Mouse (Mus musculus): ENCODE measurements at regions not wholly inside any gene's neighbourhood (a gene's known extent, or its start where the extent isn't known, plus 50 kb on each side); places are given as distances from the start of the nearest gene placed in this dataset.
"Not testable (repeated sequence)": the region's sequence is repeated elsewhere in the genome, so short reads cannot be mapped to it uniquely, and the experiment has no call there.

DNA sequence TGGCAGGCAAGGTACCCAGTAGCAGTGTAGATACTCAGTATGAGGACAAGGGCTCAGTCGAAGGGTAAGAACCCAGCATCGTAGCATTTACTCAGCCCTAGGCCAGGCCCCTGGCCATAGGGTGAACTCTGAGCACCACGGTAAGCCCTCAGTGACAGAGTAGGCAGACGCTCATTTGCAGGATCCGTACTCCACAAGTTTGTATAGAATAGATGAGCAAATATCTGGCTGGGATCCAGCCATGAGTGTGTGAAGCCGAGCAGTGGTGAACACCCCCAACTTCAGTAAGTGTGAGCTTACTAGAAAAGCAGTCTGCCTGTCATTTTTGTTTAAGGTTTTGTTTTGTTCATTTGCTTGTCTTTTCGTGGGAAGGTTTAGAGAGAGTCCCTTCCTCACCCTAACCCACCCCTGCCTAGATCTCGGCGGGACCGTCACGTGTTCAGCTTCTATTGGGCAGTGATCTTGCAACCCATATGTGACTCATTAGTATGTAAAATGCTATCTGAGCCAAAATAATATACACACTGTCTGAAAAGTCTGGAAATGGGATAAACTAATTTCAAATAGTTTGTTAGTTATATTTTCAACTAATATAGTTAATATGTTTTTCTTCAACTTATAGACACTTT, 76.3 kb downstream of the Gm5447 start:
- no peak for DNase-seq

DNA sequence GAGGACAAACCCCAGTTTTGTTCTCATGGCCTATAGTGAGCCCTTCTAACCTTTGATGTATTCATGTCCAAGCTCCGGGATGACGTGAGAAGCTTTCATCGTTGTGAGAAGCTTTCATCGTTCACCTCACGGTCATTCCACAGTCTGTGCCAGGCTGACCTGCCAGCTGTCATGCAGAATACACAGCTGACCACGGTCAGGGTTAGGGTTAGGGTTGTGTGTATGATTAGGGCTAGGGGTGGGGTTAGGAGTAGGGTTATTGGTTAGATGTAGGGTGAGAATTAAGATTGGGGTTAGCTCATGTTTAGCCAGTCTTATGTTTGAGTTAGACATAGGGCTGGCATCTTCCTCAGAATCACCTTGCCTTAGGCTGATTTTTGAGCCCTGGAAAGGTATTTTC, 77.6 kb downstream of the Gm5447 start:
- DNase-seq: not testable (repeated sequence)

DNA sequence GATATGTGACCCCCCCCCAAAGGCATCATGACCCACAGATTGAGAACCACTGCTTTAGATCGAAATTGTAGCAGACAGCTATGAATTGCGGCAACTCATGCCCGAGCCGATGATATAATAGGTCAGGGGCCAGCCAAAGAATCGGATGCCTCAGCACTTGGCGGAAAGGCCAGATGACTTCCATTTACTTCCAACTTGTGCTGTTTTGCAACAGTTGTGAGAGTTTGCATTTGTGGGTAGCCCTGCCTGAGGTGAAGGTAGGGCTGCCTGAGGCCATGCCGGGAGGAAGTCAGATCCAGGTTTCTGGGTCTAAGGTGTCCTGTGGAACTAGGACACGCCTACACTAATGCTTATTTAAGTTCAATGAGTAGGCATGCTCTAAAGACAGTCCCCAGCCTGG, 80.4 kb downstream of the Gm5447 start:
- no peak for DNase-seq

DNA sequence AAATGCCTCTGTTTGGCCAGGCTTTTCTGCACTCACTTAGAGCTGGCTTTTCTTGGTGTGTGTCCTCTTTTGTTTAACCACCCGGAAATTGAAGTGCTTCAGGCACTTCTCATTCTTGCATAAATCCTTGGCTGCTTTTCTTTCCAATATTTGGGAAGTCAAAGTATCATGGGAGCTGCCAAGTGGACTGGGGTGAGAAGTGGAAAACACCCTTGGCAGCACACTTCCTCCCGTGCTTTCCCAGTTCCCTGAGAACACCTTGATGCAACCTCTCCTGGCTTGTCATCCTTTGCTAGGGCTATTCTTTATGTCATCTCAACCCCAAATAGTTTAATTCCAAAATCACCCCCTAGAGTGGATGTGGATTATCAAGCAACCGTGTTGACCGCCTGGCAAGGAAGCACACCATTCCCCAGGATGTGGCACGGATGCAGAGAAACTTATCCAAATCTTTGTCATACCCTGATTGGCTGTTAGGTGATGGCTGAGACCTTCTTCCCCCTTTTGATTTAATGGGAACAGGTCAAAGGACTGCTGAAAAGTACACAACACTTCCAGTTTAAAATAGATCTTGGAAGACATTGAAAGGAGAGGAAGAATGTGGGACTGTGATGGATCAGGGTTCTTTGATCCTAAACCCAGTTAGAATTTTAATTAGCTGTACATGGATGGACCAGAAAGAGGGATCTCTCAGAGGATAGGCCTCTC, 81.5 kb downstream of the Gm5447 start:
- no peak for DNase-seq

DNA sequence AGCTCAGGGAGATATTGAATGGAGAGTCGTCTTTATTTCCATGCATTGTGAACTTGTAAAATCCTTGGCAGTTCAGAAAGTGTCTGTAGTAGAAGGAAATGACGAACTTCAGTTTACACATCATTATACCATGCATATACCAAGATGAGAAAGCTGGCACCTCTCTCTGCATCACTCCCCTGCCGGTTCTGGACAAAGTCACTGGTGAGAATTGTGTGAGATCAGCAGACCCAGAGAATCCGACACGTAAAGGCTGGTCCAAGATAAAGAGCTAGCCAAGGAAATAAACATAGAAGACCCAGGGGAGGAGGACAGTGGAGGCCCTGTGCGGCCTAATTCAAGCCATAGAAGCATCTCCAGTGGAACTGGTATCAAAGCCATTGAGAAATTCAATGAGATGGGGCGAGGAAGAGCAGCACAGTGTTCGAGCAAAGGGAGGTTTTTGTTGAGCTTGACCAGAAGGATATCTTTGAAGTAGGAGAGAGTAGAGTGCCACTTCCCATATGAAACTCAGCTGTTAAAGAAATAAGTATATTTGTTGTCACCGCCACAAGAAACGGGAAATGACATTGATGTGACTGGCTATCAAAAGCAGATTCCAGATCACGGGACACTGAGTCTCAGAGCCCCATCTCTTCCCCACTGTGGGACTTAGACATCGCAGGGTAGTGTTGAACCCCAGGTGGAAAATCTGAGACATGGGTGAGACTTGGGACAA, 82.3 kb downstream of the Gm5447 start:
- no peak for DNase-seq

DNA sequence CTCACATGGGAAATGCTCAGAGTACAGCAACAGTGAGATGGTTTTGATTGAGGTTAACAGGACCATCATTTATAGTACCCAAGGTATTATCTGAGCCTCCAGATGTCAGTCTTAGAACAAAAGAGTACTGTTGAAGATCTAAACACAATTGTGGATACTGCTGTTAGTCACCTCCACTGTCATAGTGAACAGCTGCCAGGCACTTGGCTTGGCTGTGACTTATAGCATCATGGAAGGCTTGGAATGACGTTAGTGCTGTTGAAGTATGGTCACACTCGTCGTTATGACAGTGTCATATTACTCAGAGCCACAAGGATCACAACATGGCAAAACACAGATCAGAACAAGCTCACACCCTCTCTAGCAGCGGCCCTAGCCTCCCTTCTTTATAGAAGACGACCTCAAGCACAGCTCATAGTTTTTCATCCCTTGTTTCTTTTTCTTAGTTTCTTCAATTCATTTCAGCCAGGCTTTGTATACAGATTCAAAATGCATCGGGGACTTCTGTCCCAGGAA, 87.0 kb downstream of the Gm5447 start:
- no peak for DNase-seq

DNA sequence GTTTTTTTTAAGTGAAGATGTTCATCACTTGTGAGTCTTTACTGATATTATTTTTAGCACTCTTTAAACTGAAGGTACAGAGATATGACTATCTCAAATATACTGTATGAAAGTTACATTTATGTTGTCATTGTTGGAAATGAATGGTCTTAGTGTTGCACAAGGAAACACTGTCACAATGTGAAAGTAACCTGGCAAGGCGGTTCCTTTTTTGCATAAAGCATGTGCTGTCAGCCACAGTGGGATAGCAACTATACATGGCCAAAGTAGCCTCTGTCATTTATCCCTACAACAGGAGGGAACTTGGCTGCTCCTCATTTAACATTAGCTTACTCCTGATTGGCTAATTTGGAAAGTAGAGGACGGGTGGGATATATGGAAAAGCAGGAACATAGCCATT, 94.3 kb downstream of the Gm5447 start:
- no peak for DNase-seq

DNA sequence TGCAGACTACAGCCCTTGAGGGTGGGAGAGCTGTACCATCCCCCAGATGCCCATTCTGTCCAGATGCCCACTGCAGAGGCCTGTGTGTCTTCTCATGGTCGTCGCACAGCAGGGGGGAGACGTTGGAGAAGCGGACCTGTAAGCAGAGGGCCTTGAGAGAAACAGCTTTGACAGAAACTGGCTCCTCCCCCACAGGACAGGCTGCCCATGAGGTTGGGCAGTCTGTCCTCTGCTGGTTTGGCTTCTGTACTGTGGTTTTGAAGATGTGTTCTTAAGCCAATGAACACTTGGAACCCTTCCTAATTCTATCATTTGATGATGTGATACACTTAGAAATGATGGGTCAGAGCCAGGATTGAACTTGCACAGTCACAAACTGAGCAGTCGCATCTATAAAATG, 102.5 kb downstream of the Gm5447 start:
- no peak for DNase-seq

DNA sequence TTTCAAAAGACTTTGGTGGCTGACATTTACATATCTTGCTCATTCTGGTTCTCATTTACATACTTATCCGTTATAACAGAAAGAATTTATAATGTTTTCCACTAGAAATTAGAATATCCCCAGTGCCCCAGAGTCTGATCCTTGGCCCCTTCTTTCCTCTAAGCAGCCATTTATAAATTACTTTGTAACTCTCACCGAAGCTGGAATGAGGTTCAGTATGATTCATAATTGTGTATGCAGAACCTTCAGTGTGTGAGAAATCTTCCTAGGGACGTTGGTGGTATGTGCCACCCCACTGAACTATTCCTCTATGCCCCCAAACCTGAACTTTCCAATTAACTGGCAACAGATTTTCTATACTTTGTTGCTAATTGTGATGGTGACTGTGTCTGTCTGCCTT, 104.7 kb downstream of the Gm5447 start:
- DNase-seq: no peak

DNA sequence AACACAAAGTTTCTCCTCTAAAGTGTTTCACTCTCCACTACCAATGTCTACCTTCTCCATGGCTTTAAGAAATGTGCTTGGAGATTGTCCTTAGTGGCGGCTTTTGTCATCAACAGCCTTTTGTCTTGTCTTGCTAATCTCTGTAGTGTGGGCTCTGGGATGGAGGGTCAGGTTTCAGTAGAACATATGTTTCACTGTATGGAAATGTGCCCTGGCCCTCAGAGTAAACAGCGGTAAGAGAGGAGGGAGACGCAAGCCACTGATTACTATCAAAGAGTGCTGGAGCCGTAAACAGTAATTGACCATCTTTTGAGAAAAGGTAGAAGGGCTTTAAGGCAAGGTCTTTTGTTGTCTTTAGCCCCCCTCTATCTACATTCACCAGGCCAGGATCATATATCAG, 106.2 kb downstream of the Gm5447 start:
- DNase-seq: no peak

DNA sequence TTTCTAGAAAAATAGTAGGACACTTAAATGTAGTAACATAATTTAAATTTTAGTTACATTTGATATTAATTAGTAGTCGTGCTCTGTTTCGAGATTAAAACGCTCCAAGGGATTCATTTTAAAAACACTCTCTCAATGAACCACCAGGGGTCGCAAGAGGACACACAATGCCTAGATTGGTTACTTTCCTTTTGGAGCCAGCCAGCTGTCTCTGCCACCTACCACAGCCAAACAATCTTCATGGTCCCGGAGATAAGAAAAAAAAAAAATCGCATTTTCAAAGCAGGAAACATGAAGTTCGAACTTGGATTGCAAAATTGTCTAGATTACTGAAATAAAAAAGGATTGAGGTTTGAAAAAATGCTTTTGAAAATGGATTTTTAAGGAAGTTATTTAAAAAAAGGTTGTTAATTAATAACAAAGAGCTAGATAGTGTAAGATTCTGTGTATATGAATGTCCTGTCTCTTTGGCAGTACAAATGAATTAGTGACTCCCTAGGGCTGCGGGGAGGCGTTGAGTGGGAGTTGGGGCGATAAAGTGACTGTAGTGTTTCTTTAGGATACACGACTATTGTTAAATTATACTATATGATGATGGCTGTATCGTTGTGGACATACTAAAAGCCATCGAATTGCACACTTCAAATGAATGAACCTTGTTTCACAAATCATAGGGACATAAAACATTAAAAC, 108.6 kb downstream of the Gm5447 start:
- peak; percentile 15 for DNase-seq

DNA sequence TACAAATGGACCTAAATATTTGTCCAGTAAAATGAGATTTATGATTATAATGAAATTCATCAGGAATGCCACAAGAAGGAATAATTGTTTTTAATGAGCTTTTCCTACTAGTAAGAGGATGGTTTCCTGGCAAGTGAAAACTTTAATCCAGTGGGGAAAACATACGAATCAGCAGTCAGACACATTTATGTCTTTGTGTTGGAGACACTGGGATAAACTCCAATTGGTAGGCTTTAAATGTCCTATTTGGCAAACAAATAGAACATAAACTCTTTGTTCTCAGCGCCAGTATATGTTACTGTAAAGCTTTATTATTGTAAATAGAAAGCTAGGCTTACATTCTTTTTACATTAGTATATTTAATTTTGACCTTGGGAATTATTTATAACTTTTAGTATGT, 127.0 kb downstream of the Gm5447 start:
- DNase-seq: no peak

DNA sequence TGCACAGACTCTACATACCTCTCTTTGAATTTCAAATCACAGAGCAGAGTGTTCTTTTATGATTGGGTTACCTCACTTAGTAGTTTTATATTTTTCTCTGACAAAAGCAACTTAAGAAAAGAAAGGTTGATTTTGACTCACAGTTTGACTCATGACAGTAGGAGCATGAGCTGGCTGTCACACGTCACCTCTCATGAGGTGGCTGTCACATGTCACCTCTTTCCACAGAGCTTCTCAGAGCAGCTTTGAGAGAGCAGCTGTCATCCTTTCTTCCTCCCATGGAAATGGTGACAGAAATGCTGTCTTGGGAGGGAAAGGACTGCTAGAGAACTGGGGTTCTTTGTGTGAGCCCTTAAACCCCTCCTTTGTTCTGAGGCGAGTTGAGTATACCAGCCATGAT, 133.4 kb downstream of the Gm5447 start:
- DNase-seq: peak; percentile 34

DNA sequence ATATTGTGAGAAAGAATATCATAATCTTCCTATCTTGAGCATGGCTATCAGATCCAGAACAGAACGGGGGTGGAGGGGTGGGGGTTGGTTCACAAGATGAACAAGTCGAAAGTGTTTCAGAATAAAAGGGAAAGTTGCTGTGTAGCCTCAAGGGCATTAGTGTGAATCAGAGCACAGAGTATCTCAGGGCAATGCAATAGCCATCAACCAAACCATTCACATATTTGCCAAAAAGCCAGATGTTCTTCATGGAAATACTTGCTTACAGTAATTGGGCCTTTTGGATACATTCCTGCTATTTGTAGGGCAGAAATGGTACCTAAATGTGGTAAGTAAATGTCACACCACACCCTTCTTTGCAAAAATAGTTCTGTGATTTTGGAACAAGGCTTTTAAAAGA, 135.2 kb downstream of the Gm5447 start:
- no peak for DNase-seq

DNA sequence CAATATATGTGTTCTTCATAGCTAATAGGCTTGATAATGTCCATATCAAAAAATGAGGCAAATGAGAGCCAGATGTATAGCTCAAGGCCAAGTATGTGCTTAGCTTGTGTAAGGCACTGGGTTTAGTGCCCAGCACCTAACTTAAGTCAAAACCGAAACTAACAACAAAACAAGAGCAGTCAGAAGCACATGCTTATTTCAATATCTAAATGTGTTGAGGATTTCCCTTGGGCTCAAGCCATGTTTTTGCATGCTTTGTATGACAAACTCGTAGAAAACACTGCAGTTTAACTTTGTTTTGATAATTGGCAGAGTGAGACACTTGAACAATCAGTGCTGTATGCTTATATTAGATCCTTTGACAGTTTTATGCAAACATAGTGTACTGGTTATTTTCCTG, 148.7 kb downstream of the Gm5447 start:
- DNase-seq: no peak

DNA sequence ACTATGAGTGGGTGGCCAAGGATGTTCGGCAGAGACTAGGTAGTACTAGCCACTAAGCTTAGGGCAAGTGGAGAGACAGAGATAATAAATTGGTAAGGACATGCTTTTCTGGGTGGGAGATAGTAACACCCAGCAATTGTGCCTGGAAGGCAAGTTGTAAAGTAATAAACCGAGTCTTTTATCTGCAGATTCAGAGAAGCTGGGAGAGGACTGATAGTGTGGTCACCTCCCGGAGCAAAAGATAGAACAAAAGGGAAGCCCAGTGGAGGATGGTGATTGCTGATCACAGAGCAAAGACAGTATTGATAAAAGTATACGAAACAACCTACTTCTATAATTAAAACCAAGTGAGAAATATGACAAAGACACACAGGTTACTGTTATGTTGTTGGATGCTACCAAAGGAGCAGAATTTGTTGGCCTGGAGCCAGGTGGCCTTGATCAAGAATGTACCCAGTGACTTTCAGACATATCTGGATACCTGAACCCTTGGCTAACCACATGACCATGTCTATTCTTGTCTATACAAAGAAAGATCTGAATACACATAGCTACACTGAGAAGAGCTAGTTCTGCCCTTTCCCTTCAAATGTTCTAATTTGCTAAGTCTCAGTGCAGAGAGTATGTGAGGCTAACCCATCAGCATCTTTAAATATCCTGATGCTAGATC, 150.7 kb downstream of the Gm5447 start:
- no peak for DNase-seq

DNA sequence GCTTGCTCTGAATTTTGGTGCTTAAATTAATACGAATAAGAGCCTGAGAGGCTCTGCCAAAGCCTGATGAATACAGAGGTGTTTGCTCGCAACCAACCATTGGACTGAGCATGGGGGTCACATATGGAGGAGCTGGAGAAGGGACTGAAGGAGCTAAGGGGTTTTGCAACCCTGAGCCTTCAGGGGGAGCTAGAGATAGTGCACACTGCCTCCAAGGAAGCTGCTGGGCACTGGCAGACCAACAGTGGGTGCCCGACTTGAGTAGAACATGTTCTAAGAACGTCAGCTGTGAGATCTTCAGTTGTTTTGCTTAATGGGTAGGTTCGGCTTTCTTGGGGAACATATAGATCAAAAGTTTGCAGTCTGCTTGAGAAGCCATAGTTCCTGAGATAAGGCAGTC, 158.5 kb downstream of the Gm5447 start:
- DNase-seq: no peak

DNA sequence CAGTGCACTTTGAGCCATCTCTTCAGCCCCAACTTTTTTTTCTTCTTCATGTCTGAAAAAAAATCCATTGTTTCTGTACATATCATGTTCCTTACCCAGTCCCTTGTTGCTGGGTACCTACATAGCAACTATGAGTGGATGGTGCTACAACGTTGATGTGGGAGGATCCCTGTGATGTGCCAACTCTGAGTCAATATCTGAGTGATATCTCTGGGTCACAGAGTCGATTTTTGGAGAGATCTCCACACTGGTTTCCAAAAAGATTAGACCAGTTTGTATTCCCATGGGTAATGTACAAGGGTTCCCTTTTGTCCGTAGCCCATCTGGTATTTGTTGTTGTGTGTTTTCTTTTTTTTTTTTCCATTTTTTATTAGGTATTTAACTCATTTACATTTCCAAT, 165.7 kb downstream of the Gm5447 start:
- no peak for DNase-seq

DNA sequence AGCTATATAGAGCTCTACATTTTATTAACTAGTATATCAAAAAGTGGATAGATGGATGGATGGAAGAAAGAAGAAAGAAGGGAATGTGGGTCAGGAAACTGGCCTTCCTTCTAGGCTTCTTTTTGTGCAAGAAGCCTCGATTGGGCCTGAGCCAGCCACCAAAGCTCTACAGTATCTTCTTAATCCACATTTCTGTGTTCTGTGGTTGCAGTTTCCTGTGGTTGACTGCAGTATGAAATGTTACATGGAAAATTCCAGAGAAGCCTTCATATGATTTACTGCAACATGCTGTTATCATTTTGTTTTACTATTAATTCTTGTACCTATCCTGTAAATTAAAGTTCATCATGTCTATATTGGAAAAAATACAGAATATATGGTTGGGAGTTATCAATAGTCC, 173.3 kb downstream of the Gm5447 start:
- no peak for DNase-seq

DNA sequence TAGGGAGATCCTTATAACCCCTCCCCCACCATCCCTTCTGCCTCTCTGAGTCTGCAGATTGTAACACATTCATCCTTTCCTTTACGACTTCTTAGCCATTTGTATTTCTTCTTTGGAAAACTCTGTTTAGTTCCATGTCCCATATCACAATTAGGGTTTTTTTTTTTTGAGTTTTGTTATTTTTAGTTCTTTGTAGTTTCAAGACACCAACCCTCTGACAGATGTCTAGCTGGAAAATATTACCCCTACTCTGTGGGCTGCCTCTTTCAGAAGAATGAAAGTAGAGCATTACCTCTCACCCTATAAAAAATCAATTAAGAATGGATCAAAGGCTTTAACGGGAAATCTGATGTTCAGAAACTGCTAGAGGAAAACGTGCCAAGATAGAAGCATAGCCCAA, 180.1 kb downstream of the Gm5447 start:
- no peak for DNase-seq

DNA sequence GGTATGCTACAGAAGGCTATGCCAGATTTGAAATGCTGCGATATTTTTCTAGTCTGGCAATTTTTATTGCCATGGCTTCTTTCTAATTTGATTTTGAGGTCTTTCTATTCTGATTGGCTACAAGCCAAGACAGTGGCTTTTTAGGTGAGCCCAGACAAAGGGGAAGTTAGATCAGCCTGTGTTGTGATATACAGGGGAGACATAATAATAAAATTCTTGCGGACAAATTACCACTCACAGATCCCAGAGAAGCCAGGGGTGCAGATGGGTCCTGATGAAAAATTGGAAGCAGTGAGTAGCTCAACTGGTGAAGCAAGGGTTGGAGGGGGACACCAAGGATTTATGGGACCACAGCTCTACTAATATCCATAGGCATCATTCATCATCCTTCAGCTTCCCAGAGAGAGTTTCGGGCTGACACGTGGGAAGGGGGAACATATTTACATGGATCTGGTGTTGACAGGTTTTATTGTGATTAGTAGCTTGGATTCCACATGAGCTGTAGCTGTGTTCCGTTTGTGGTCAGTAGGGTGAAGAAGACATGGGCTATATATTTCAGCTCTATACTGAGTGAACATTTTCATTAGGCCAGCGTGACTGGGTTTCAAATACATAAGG, 190.0 kb downstream of the Gm5447 start:
- DNase-seq: no peak

DNA sequence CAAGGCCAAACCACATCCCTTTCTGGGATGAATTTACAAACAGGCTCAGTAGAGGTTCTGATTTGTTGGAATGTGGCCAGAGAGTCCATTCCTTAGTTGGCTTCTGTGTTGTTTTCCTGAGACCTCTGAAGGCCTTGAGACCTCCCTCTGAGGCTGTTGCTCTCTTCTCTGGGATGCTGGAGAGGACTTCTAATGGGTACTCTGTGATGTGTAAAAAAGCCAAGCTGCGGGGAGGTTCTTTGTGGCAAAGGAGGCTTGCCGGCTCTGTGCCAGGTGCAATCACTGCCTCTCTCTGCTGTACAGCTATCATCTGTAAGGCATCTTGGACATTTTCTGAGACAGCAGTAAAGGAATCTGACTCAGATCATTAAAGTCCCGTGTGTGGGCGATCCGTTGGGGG, 192.3 kb downstream of the Gm5447 start:
- no peak for DNase-seq

Data from adrenal gland, adult 8-10 months (tissue).